8 mouse cellular contexts compared by ENCODE assay signal in the genomic region with DNA sequence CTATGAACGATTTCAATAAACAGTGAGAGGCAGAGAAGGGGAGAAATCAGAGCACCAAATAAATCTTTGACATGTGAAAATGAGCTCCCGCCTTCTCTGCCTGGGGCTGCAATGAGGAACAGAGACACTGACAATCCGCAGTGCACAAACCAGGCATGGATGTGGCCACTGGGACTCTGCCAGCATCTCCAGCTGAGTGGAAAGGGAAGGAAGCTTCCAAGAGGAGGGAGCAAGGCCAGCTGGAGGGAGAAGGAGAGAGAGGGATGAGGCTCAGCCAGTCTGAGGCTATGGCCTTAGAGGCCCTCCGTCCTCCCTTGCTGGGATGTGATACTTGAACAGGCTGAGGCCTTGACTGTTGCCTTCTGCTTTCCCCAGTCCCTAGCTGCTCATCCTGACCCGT.
A peak's percentile ranks its signal among the peaks of the same experiment; 100 is the strongest.
DNase-seq lines count a peak whose midpoint lies in the region; ATAC-seq and TF ChIP-seq lines count a peak whose summit lies in the region.

No protein-coding gene starts in this region.

- H3K36me3 ChIP-seq in hindbrain, embryonic 16.5 days (ENCODE audit: control insufficient read depth, insufficient read depth, low read length), result no peaks in the 10 kb centered on the region
- H3K36me3 ChIP-seq in hindbrain, embryonic 14.5 days (replicated peaks; ENCODE audit: control insufficient read depth, insufficient read depth), result no peaks in the 10 kb centered on the region
- no peaks in the 10 kb centered on the region for H3K36me3 ChIP-seq in stomach, postnatal 0 days (ENCODE audit: control insufficient read depth, insufficient read depth, low read length)
- H3K36me3 ChIP-seq in liver, postnatal 0 days (replicated peaks; ENCODE audit: insufficient read depth, low read length), result no peaks in the 10 kb centered on the region

- DNase-seq in hindbrain, embryonic 14.5 days (ENCODE audit: low spot score), result no peak
- peak; percentile 85 for DNase-seq in NIH3T3 (ENCODE audit: low read depth)
- DNase-seq in gastrocnemius, adult 18-20 months (ENCODE audit: low spot score), result peak; percentile 78
- peak; percentile 75 for DNase-seq in kidney, postnatal 14 days
- peak; percentile 55 for DNase-seq in stomach, postnatal 0 days (ENCODE audit: low spot score)
- DNase-seq in spleen, adult 12 weeks (ENCODE audit: low spot score), result no peak
- DNase-seq in liver, postnatal 0 days, result no peak

- peaks cover 14% of the 10 kb centered on the region for H3K4me1 ChIP-seq in hindbrain, embryonic 16.5 days (ENCODE audit: control insufficient read depth, insufficient read depth, low read depth, low read length)
- H3K4me1 ChIP-seq in hindbrain, embryonic 14.5 days (replicated peaks; ENCODE audit: control insufficient read depth, insufficient read depth, low read length), result peaks cover 17% of the 10 kb centered on the region
- H3K4me1 ChIP-seq in stomach, postnatal 0 days (replicated peaks; ENCODE audit: control insufficient read depth, insufficient read depth), result no peaks in the 10 kb centered on the region; the same call in none of the 2 replicates
- peaks cover 4% of the 10 kb centered on the region; the same call in 1 of the 2 replicates for H3K4me1 ChIP-seq in liver, postnatal 0 days (ENCODE audit: insufficient read depth)

- H3K9me3 ChIP-seq in hindbrain, embryonic 16.5 days (ENCODE audit: control insufficient read depth, low read length), result no peaks in the 10 kb centered on the region
- H3K9me3 ChIP-seq in hindbrain, embryonic 14.5 days (ENCODE audit: control insufficient read depth, low read length), result no peaks in the 10 kb centered on the region
- H3K9me3 ChIP-seq in stomach, postnatal 0 days (ENCODE audit: control insufficient read depth, low read length), result no peaks in the 10 kb centered on the region
- H3K9me3 ChIP-seq in liver, postnatal 0 days (ENCODE audit: low read length), result peaks cover 5% of the 10 kb centered on the region; the same call in 1 of the 2 replicates

- WGBS in hindbrain, embryonic 16.5 days, result 46% methylated on average over 5 of the region's 5 CpGs
- WGBS in hindbrain, embryonic 14.5 days, result 62% methylated on average over 5 of the region's 5 CpGs
- WGBS in stomach, postnatal 0 days, result 43% methylated on average over 5 of the region's 5 CpGs
- WGBS in liver, postnatal 0 days (ENCODE audit: insufficient replicate concordance), result 70% methylated on average over 5 of the region's 5 CpGs

- H3K27me3 ChIP-seq in hindbrain, embryonic 16.5 days (replicated peaks; ENCODE audit: control insufficient read depth, insufficient read depth, low read length), result no peaks in the 10 kb centered on the region
- H3K27me3 ChIP-seq in hindbrain, embryonic 14.5 days (ENCODE audit: control insufficient read depth, insufficient read depth, low read length), result no peaks in the 10 kb centered on the region
- no peaks in the 10 kb centered on the region for H3K27me3 ChIP-seq in stomach, postnatal 0 days (ENCODE audit: control insufficient read depth, insufficient read depth, low read length)
- H3K27me3 ChIP-seq in liver, postnatal 0 days (ENCODE audit: insufficient read depth, low read length), result no peaks in the 10 kb centered on the region

- ATAC-seq in hindbrain, embryonic 16.5 days, result peak; percentile 58; the same call in 1 of the 2 replicates
- no peak for ATAC-seq in hindbrain, embryonic 14.5 days (ENCODE audit: low FRiP score)
- peak; percentile 56; the same call in 1 of the 2 replicates for ATAC-seq in stomach, postnatal 0 days (ENCODE audit: low FRiP score, low TSS enrichment)
- ATAC-seq in liver, postnatal 0 days, result no peak

- H3K4me2 ChIP-seq in hindbrain, embryonic 16.5 days (ENCODE audit: low read length), result no peak overlapping the region
- no peak overlapping the region for H3K4me2 ChIP-seq in hindbrain, embryonic 14.5 days (replicated peaks)
- H3K4me2 ChIP-seq in stomach, postnatal 0 days (replicated peaks; ENCODE audit: low read depth), result no peak overlapping the region
- H3K4me2 ChIP-seq in liver, postnatal 0 days (ENCODE audit: low read depth, low read length), result no peak overlapping the region

- TF ChIP-seq EP300 in stomach, postnatal 0 days (optimal IDR thresholded peaks at IDR 0.05), result no peak
- TF ChIP-seq EP300 in liver, postnatal 0 days (IDR thresholded peaks at IDR 0.05; ENCODE audit: low read depth), result no peak

- H3K4me3 ChIP-seq in hindbrain, embryonic 16.5 days (ENCODE audit: low read length), result no peak overlapping the region
- no peak overlapping the region for H3K4me3 ChIP-seq in hindbrain, embryonic 14.5 days (replicated peaks; ENCODE audit: low read length)
- H3K4me3 ChIP-seq in stomach, postnatal 0 days (ENCODE audit: low read depth, low read length), result no peak overlapping the region
- no peak overlapping the region for H3K4me3 ChIP-seq in liver, postnatal 0 days (ENCODE audit: low read depth, low read length)

- H3K27ac ChIP-seq in hindbrain, embryonic 16.5 days (ENCODE audit: low read depth, low read length), result no peak overlapping the region
- no peak overlapping the region for H3K27ac ChIP-seq in hindbrain, embryonic 14.5 days
- H3K27ac ChIP-seq in stomach, postnatal 0 days (replicated peaks), result peak overlapping the region; percentile 75; the same call in 1 of the 2 replicates
- H3K27ac ChIP-seq in liver, postnatal 0 days (ENCODE audit: low read depth), result no peak overlapping the region

- no peak overlapping the region; the same call in 1 of the 2 replicates for H3K9ac ChIP-seq in hindbrain, embryonic 16.5 days (ENCODE audit: low read depth, low read length)
- H3K9ac ChIP-seq in hindbrain, embryonic 14.5 days, result no peak overlapping the region
- no peak overlapping the region for H3K9ac ChIP-seq in stomach, postnatal 0 days (ENCODE audit: low read length)
- no peak overlapping the region for H3K9ac ChIP-seq in liver, postnatal 0 days (replicated peaks)

- TF ChIP-seq CTCF in stomach, postnatal 0 days (IDR thresholded peaks at IDR 0.05; ENCODE audit: low read depth), result no peak
- TF ChIP-seq CTCF in liver, postnatal 0 days (IDR thresholded peaks at IDR 0.05; ENCODE audit: low read depth), result no peak

Comparison
In these comparisons a context has a peak if more than half of its experiments do, and no peak if none do; other contexts are left out.
1. ATAC-seq: peak in hindbrain, embryonic 16.5 days (single experiment) and stomach, postnatal 0 days (single experiment); none in hindbrain, embryonic 14.5 days (single experiment) and liver, postnatal 0 days (single experiment).
2. DNase-seq: peak in NIH3T3 (single experiment), gastrocnemius, adult 18-20 months (single experiment), kidney, postnatal 14 days (single experiment) and stomach, postnatal 0 days (single experiment); none in hindbrain, embryonic 14.5 days (single experiment), spleen, adult 12 weeks (single experiment) and liver, postnatal 0 days (single experiment).